Mouse (Mus musculus) spleen, adult 2 months (tissue): Measurements from ENCODE around the gene Fam163b.

Experiments used
- CTCF ChIP-seq: fragments of 200-500 bp; IDR thresholded peaks from 2 replicates; pipeline ENCODE4 v1.5.1; 2011; ENCODE audit warnings: mild to moderate bottlenecking, inconsistent platforms; ENCODE audit not compliant: insufficient read depth, insufficient read length, insufficient replicate concordance; ENCODE audit errors: extremely low read depth
- POLR2A ChIP-seq: fragments of 200-500 bp; IDR thresholded peaks from 2 replicates; pipeline ENCODE4 v1.6.1; 2011; ENCODE audit warnings: low read depth, low read length, inconsistent platforms

DNA sequence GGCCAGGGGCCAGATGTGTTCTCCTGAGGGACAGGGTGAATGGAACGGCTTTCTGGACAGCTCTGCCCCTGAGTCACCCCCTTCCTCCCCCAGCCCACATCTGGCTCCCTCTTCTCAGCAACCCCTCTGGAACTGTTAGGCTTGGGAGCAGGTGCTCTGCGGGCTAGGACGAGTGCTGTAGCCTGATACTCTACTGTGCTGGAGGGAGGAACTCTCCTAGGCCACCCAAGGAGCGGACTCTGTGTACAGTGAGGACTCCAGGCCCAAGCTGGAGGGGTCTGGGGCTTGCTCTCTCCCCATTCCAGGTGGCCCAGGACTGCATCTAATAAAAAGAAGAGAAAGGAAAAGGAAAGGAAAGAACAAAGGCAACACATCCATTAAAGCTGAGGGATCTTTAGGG, 47.7 kb upstream of the Fam163b start:
- TF ChIP-seq POLR2A (no peak), CTCF (no peak)
